Mouse (Mus musculus) C3H10T1/2 (cell line): ENCODE results near the gene Ankrd24. TPM values are rescaled to one million over a fixed set of nuclear protein-coding genes. Genes with fewer than 3 reads are reported as not detected.

Experiments
- polyA plus RNA-seq, 2 experiments: library from polyadenylated mRNA; unstranded; fragments of >200 nt; fragmentation: generic; extraction: Trizol; gene quantifications; one replicate each; pipeline ENCODE4 v1.2.1; 2012; ENCODE audit warnings: missing spikeins in 2 of 2

Ankrd24 gene
- polyA plus RNA-seq = 10 to 100 TPM in 1 of 2 experiments, 1 to 10 TPM in 1; 4.7 to 18.1 TPM

DNA sequence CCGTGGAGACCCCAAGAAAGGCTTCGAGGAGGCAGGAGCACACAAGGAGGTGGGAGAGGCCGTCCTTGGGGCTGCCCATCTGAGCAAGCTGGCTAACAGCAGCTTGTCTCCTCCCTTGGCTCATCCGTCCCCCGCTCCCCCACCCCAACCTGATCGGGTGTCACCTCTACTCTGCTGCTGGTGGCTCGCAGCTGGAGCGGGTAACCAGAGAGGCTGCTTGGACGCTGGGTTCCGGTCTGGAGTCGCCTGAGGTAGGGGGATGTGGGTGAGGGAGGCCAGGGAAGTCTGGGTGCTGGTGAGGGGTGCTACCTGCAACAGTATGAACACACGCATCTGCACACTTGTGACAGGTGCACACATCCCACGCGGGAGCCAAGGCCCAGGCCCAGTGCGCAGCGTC is at the start of gene Ankrd24:
TSS of gene Ankrd24 (plus strand) at position 151 of the 400 bp plus-strand sequence.

DNA sequence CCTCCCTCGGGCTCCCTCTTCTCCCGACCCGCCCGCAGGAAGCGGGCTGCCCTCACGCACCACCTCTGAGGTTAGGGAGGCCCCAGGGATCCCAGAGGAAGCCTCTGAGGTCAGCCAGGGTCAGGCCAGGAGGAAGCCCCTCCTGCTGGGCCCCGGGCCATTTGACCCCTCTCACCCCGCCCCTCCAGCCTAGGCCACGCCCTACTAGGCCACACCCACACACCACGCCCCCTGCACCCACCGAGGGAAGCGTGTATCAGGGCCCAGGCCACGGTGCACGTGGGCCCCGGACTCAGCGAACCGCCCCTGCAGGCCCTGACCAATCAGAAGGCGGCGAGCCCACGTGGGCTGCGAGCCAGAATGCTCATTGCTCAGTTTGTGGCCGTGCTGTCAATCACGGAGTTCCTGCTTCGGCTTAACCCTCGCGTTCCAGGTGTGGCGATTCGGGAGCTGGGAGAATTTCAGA is 27.6 kb upstream of the Ankrd24 start, which contains the start of gene Tle6:
TSS of gene Tle6 (minus strand) at position 336 of the 466 bp plus-strand sequence.

DNA sequence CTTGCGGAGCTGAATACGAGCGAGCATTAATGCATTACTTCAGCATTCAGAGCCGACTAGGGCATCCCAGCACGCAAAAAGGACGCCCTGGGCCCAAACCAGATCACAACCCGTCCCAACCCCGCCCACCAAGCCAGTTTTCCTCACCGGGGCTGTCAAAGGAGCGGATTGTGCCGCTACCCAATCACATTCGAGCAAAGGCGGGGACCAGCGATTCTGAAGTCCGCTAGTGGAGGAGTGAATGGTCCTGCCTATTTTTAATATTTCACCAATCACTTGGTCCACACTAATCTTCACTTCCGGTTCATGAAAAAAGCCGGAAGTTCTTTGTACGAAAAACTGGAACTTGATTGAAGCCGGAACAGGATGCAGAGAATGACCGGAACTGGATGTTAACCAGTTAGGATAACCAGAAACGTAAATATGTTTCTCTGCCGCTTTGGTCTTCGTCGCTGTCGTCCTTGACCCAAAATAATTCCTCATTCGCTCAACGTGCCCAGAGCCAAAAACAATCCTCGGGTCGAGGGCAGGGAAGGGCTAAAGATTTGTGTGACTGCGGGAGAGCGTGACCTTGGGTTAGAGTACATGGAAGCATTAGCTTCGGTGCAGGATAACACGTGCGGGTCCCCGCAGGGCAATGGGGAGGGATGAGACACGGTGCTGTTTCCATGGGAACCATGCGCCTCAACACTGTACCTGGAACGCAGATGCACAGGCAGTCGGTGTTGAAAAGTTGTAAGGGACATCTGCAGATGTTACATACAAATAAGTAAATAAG is 22.2 kb upstream of the Ankrd24 start, which contains the start of gene BC025920:
TSS of gene BC025920 (plus strand) at position 297 of the 778 bp plus-strand sequence.

DNA sequence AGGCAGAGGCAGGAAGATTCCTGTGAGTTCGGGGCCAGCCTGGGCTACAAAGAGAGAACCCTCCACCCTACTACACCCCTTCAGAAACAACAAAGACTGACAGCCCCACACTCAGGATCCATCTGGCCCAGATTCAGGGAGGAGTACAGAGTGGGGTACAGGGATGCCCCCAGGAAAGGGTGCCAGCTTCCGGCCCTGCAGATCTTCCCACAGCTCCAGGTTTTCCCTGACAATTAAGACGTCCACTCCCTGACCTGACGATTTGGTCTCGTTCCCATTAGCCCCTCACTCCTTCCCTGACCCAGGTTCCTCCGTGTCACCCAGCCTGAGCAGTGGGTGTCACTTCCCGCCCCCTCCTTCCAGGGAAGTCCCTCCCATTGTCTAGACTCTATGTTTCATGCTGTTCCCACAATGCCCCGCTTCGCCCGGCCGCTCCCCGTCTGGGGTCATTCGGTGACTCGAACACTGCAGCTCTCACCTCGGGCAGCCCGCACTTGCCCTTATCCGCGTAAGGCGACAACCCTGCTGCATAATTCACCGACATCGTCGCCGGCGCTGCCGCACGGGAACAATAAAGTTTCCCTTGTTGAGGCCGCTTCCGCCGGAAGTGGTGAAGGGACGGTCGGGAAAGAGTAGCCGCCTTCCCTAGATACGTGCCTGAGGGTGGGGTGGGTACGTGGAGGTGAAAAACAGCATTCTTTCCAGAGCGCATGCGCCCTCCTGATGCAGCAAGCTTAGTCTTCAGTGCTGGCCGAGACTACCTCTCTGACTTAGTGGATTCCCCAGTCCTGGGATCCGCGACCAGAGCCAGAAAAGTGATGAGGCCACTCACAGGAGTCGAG is 1.1 kb upstream of the Ankrd24 start, which contains the start of gene Sirt6:
TSS of gene Sirt6 (minus strand) at position 804 of the 842 bp plus-strand sequence.

DNA sequence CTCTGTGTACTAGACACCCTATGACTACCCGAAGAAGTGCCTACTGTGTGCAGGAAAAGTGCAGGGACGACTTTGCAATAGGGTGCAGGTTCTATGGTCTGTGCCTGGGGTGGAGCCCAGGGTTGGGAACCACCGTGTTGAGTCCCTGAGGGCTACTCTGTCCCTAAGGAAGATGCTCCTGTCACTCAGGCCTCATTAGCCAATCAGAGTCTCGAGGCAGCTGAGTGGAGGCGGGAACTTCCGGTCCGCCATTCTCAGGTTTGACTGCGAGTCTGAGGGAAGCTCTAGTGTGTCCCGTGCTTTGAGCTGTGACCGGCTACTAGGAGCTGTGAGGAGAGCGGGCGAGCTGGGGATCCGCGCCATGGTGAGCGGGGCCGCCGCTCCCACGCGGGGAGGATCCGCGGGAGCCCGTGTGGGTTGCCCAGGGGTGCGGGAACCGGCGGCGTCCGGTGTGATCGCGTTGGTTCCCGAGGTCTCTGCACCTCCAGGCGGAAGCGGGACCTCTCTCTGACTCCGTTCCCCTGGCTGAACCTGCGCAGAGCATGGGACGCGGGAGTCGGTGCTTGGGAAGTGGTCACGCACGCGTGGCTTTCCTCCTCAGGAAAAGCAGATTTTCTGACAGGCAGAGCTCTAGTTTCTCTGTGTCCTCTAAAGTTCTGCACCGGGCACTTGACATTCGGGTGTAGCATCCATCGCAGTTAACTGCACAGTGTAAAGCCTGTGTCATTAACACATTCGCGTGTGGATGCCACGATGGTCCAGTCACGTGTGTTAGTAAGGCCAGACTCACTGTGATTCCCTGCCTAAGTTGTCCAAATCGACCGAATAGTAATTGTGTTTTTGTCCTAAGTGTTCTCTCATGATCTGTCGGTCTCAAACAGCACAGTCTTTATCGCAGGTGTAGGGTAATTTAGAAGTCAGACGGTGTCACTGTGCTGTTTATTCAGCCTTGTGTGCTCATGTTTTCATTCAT is 20.7 kb downstream of the Ankrd24 start, which contains the start of gene Gm10778:
TSS of gene Gm10778 (plus strand) at position 257 of the 973 bp plus-strand sequence.

Other genes with a start within 250 kb of the Ankrd24 start
- gene Dohh, start 244.1 kb upstream of the Ankrd24 start, polyA plus RNA-seq = 100 to 1,000 TPM in 1 of 2 experiments, 10 to 100 TPM in 1; 82.6 to 184 TPM
- 1 to 10 TPM in 1 of 2 experiments, under 1 TPM in 1; 0.55 to 3.2 TPM for gene Gm48551, start 244.1 kb upstream of the Ankrd24 start, polyA plus RNA-seq
- gene Gm48552, start 239.5 kb upstream of the Ankrd24 start, polyA plus RNA-seq = 1 to 10 TPM in 1 of 2 experiments, not detected in 1; 1.8 TPM
- gene Smim24, start 235.5 kb upstream of the Ankrd24 start, polyA plus RNA-seq = 1 to 10 TPM in 1 of 2 experiments, under 1 TPM in 1; 0.94 to 1.3 TPM
- 100 to 1,000 TPM; 130 to 180 TPM for gene Nfic, start 172.9 kb upstream of the Ankrd24 start, polyA plus RNA-seq
- 1 to 10 TPM; 1.9 to 5.7 TPM for gene Celf5, start 145.8 kb upstream of the Ankrd24 start, polyA plus RNA-seq
- 100 to 1,000 TPM; 108 to 149 TPM for gene Ncln, start 132.1 kb upstream of the Ankrd24 start, polyA plus RNA-seq
- under 1 TPM in 1 of 2 experiments, not detected in 1; 0.02 TPM for gene S1pr4, start 128.4 kb upstream of the Ankrd24 start, polyA plus RNA-seq
- gene Gna15, start 104.3 kb upstream of the Ankrd24 start, polyA plus RNA-seq = under 1 TPM; 0.22 to 0.24 TPM
- 100 to 1,000 TPM; 106 to 118 TPM for gene Gna11, start 83.3 kb upstream of the Ankrd24 start, polyA plus RNA-seq
- 1,000 to 10,000 TPM; 1,359 to 1,572 TPM for gene Aes, start 69.1 kb upstream of the Ankrd24 start, polyA plus RNA-seq
- gene Tle2, start 54.0 kb upstream of the Ankrd24 start, polyA plus RNA-seq = 100 to 1,000 TPM in 1 of 2 experiments, 1 to 10 TPM in 1; 6.0 to 202 TPM
- gene Tle6, start 27.5 kb upstream of the Ankrd24 start, polyA plus RNA-seq = 10 to 100 TPM; 22.0 to 71.5 TPM
- gene BC025920, start 22.3 kb upstream of the Ankrd24 start, polyA plus RNA-seq = 1 to 10 TPM in 1 of 2 experiments, under 1 TPM in 1; 0.25 to 1.0 TPM
- 10 to 100 TPM; 13.1 to 36.0 TPM for gene Sirt6, start 743 bp upstream of the Ankrd24 start, polyA plus RNA-seq
- under 1 TPM; 0.04 to 0.45 TPM for gene Gm10778, start 20.5 kb downstream of the Ankrd24 start, polyA plus RNA-seq
- gene Zfp433, start 76.3 kb downstream of the Ankrd24 start, polyA plus RNA-seq = 1 to 10 TPM in 1 of 2 experiments, under 1 TPM in 1; 0.08 to 1.1 TPM
- under 1 TPM in 1 of 2 experiments, not detected in 1; 0.60 TPM for gene Gm3055, start 142.6 kb downstream of the Ankrd24 start, polyA plus RNA-seq
- under 1 TPM in 1 of 2 experiments, not detected in 1; 0.02 TPM for gene Gm4767, start 183.6 kb downstream of the Ankrd24 start, polyA plus RNA-seq
- not detected for gene Gm32687, start 235.4 kb downstream of the Ankrd24 start, polyA plus RNA-seq